ENCODE assay signal across 12 mouse cellular contexts in genomic region chr10:80934136-80934985, GRCm38 (mm10). TPM values are rescaled to one million over a fixed set of nuclear protein-coding genes. Genes with fewer than 3 reads are reported as not detected.
A peak's percentile ranks its signal among the peaks of the same experiment; 100 is the strongest.
DNase-seq lines count a peak whose midpoint lies in the region; ATAC-seq and TF ChIP-seq lines count a peak whose summit lies in the region.
"Had no signal": no experiment of that assay in that cellular context is flagged by ENCODE, and none has a peak within 500 bp of the region (broad histone marks: within the 10 kb centered on the region; RNA-seq: fewer than 3 reads in every experiment).

No protein-coding gene starts in this region.

- H3K27me3 ChIP-seq in forebrain, embryonic 10.5 days (ENCODE audit: poor library complexity, severe bottlenecking) = peaks cover 95% of the 10 kb centered on the region
- H3K27me3 ChIP-seq in forebrain, postnatal 0 days (ENCODE audit: insufficient read depth, low read length) = peaks cover 48% of the 10 kb centered on the region
- H3K27me3 ChIP-seq in hindbrain, embryonic 13.5 days = peaks cover 91% of the 10 kb centered on the region
- peaks cover 11% of the 10 kb centered on the region; the same call in 1 of the 2 replicates for H3K27me3 ChIP-seq in hindbrain, postnatal 0 days (ENCODE audit: insufficient read depth, low read length)
- H3K27me3 ChIP-seq in limb, embryonic 12.5 days = peaks cover 66% of the 10 kb centered on the region

- no peak overlapping the region for H3K4me2 ChIP-seq in forebrain, postnatal 0 days (ENCODE audit: low read depth)
- H3K4me2 ChIP-seq in hindbrain, embryonic 13.5 days = peak overlapping the region; percentile 42; the same call in 1 of the 2 replicates
- H3K4me2 ChIP-seq in hindbrain, postnatal 0 days (ENCODE audit: low read depth, low read length) = no peak overlapping the region
- H3K4me2 ChIP-seq in limb, embryonic 12.5 days = peak overlapping the region; percentile 90; the same call in 1 of the 2 replicates

- H3K27ac ChIP-seq in forebrain, embryonic 10.5 days = no peak overlapping the region
- H3K27ac ChIP-seq in forebrain, postnatal 0 days (ENCODE audit: low read depth, low read length) = no peak overlapping the region
- no peak overlapping the region for H3K27ac ChIP-seq in hindbrain, embryonic 13.5 days
- no peak overlapping the region for H3K27ac ChIP-seq in hindbrain, postnatal 0 days
- no peak overlapping the region for H3K27ac ChIP-seq in limb, embryonic 12.5 days
- H3K27ac ChIP-seq: kidney, postnatal 0 days; liver, embryonic 14.5 days had no signal

- H3K4me1 ChIP-seq in forebrain, embryonic 10.5 days = peaks cover 95% of the 10 kb centered on the region
- peaks cover 12% of the 10 kb centered on the region for H3K4me1 ChIP-seq in forebrain, postnatal 0 days (ENCODE audit: insufficient read depth)
- peaks cover 95% of the 10 kb centered on the region for H3K4me1 ChIP-seq in hindbrain, embryonic 13.5 days (replicated peaks)
- peaks cover 31% of the 10 kb centered on the region for H3K4me1 ChIP-seq in hindbrain, postnatal 0 days (ENCODE audit: insufficient read depth, low read length)
- H3K4me1 ChIP-seq in limb, embryonic 12.5 days (replicated peaks) = peaks cover 87% of the 10 kb centered on the region

- 36% methylated on average over 14 of the region's 14 CpGs for WGBS in forebrain, embryonic 10.5 days
- WGBS in forebrain, postnatal 0 days = 33% methylated on average over 14 of the region's 14 CpGs
- 31% methylated on average over 14 of the region's 14 CpGs for WGBS in hindbrain, embryonic 13.5 days
- WGBS in hindbrain, postnatal 0 days = 41% methylated on average over 14 of the region's 14 CpGs
- 43% methylated on average over 14 of the region's 14 CpGs for WGBS in limb, embryonic 12.5 days

- no peaks in the 10 kb centered on the region for H3K9me3 ChIP-seq in forebrain, embryonic 10.5 days
- H3K9me3 ChIP-seq in forebrain, postnatal 0 days (ENCODE audit: low read length) = no peaks in the 10 kb centered on the region
- H3K9me3 ChIP-seq in hindbrain, embryonic 13.5 days = no peaks in the 10 kb centered on the region
- no peaks in the 10 kb centered on the region for H3K9me3 ChIP-seq in hindbrain, postnatal 0 days (ENCODE audit: low read length)
- no peaks in the 10 kb centered on the region for H3K9me3 ChIP-seq in limb, embryonic 12.5 days
- H3K9me3 ChIP-seq: midbrain, embryonic 12.5 days had no signal

- no peak for DNase-seq in forebrain, embryonic 10.5 days (ENCODE audit: extremely low spot score, low spot score)
- no peak for DNase-seq in forebrain, postnatal 0 days
- no peak for DNase-seq in hindbrain, postnatal 0 days (ENCODE audit: low spot score)
- peak; percentile 52 for DNase-seq in A20 (ENCODE audit: low read depth, low spot score)
- DNase-seq in adrenal gland, adult 8-10 months = no peak

- no peak for TF ChIP-seq CTCF in forebrain, postnatal 0 days (IDR thresholded peaks at IDR 0.05; ENCODE audit: low read depth)
- no peak for TF ChIP-seq CTCF in hindbrain, postnatal 0 days (IDR thresholded peaks at IDR 0.05; ENCODE audit: low read depth)

- peak overlapping the region; percentile 57; the same call in 1 of the 2 replicates for H3K4me3 ChIP-seq in forebrain, embryonic 10.5 days
- no peak overlapping the region for H3K4me3 ChIP-seq in forebrain, postnatal 0 days (ENCODE audit: low read depth, low read length)
- no peak overlapping the region for H3K4me3 ChIP-seq in hindbrain, embryonic 13.5 days
- no peak overlapping the region for H3K4me3 ChIP-seq in hindbrain, postnatal 0 days (ENCODE audit: low read length)
- no peak overlapping the region for H3K4me3 ChIP-seq in limb, embryonic 12.5 days (replicated peaks)

- H3K9ac ChIP-seq in forebrain, postnatal 0 days = no peak overlapping the region
- no peak overlapping the region for H3K9ac ChIP-seq in hindbrain, embryonic 13.5 days
- H3K9ac ChIP-seq in hindbrain, postnatal 0 days (replicated peaks; ENCODE audit: low read length) = no peak overlapping the region
- no peak overlapping the region for H3K9ac ChIP-seq in limb, embryonic 12.5 days (replicated peaks)
- H3K9ac ChIP-seq: liver, embryonic 14.5 days; midbrain, embryonic 12.5 days had no signal

- ATAC-seq in forebrain, postnatal 0 days = no peak
- ATAC-seq in hindbrain, embryonic 13.5 days (ENCODE audit: low FRiP score) = no peak
- ATAC-seq in hindbrain, postnatal 0 days = no peak
- no peak for ATAC-seq in limb, embryonic 12.5 days (ENCODE audit: insufficient number of reproducible peaks, insufficient read depth, low FRiP score, low TSS enrichment, low read depth)
- no peak for ATAC-seq in CD4-positive, CD25-positive, alpha-beta regulatory T cell, adult 4 months
- ATAC-seq: forebrain, embryonic 14.5 days had no signal

- no peaks in the 10 kb centered on the region for H3K36me3 ChIP-seq in forebrain, embryonic 10.5 days (replicated peaks)
- no peaks in the 10 kb centered on the region for H3K36me3 ChIP-seq in forebrain, postnatal 0 days (ENCODE audit: insufficient read depth)
- no peaks in the 10 kb centered on the region for H3K36me3 ChIP-seq in hindbrain, embryonic 13.5 days
- no peaks in the 10 kb centered on the region for H3K36me3 ChIP-seq in hindbrain, postnatal 0 days (ENCODE audit: insufficient read depth, low read length)
- H3K36me3 ChIP-seq in limb, embryonic 12.5 days = no peaks in the 10 kb centered on the region
- H3K36me3 ChIP-seq: midbrain, embryonic 12.5 days had no signal

RNA-seq across cellular contexts. Expression of gene Gadd45b, which starts 4.5 kb away (rescaled TPM):
- polyA plus RNA-seq in forebrain, embryonic 10.5 days (2016; fragmentation: Nextera tagmentation; extraction: Ambion mirVana) = 5.9 and 6.3 TPM in 2 replicates
- total RNA-seq in forebrain, postnatal 0 days (2014; rRNA removed) = 5.0 and 5.8 TPM in 2 replicates
- polyA plus RNA-seq in forebrain, postnatal 0 days (2015; fragmentation: Nextera tagmentation; extraction: Ambion mirVana) = 6.5 and 7.7 TPM in 2 replicates
- 8.0 and 8.1 TPM in 2 replicates for polyA plus RNA-seq in hindbrain, embryonic 13.5 days (2015; fragmentation: Nextera tagmentation; extraction: Ambion mirVana)
- 4.4 and 8.2 TPM in 2 replicates for total RNA-seq in hindbrain, postnatal 0 days (2014; rRNA removed)
- polyA plus RNA-seq in hindbrain, postnatal 0 days (2015; fragmentation: Nextera tagmentation; extraction: Ambion mirVana) = 7.5 and 8.6 TPM in 2 replicates
- polyA plus RNA-seq in limb, embryonic 12.5 days (2016; fragmentation: Nextera tagmentation; extraction: Ambion mirVana) = 19.4 and 20.6 TPM in 2 replicates
- 10 to 100 TPM; 25.3 to 38.9 TPM for polyA plus RNA-seq in CD4-positive, CD25-positive, alpha-beta regulatory T cell, adult 4 months (2017; shearing (Covaris generic))
- 100 to 1,000 TPM in 1 of 4 experiments, 10 to 100 TPM in 3; 17.5 to 112 (median 73.6) TPM for total RNA-seq in adrenal gland, adult 8-10 months (2022)

RNA-seq across cellular contexts. Expression of gene Lmnb2, which starts 16.3 kb away (rescaled TPM):
- polyA plus RNA-seq in forebrain, embryonic 10.5 days (2016; fragmentation: Nextera tagmentation; extraction: Ambion mirVana) = 85.6 and 89.5 TPM in 2 replicates
- total RNA-seq in forebrain, postnatal 0 days (2014; rRNA removed) = 46.1 and 46.5 TPM in 2 replicates
- 22.1 and 24.5 TPM in 2 replicates for polyA plus RNA-seq in forebrain, postnatal 0 days (2015; fragmentation: Nextera tagmentation; extraction: Ambion mirVana)
- 41.5 and 43.9 TPM in 2 replicates for polyA plus RNA-seq in hindbrain, embryonic 13.5 days (2015; fragmentation: Nextera tagmentation; extraction: Ambion mirVana)
- 42.3 and 43.2 TPM in 2 replicates for total RNA-seq in hindbrain, postnatal 0 days (2014; rRNA removed)
- polyA plus RNA-seq in hindbrain, postnatal 0 days (2015; fragmentation: Nextera tagmentation; extraction: Ambion mirVana) = 24.8 and 25.6 TPM in 2 replicates
- polyA plus RNA-seq in limb, embryonic 12.5 days (2016; fragmentation: Nextera tagmentation; extraction: Ambion mirVana) = 74.8 and 75.2 TPM in 2 replicates
- 1 to 10 TPM; 3.3 to 4.7 TPM for polyA plus RNA-seq in CD4-positive, CD25-positive, alpha-beta regulatory T cell, adult 4 months (2017; shearing (Covaris generic))
- total RNA-seq in adrenal gland, adult 8-10 months (2022) = 10 to 100 TPM; 10.0 to 17.2 (median 15.2) TPM

RNA-seq across cellular contexts. Expression of gene Timm13, which starts 33.6 kb away (rescaled TPM):
- 395 and 401 TPM in 2 replicates for polyA plus RNA-seq in forebrain, embryonic 10.5 days (2016; fragmentation: Nextera tagmentation; extraction: Ambion mirVana)
- 214 and 233 TPM in 2 replicates for total RNA-seq in forebrain, postnatal 0 days (2014; rRNA removed)
- polyA plus RNA-seq in forebrain, postnatal 0 days (2015; fragmentation: Nextera tagmentation; extraction: Ambion mirVana) = 381 and 448 TPM in 2 replicates
- 333 and 336 TPM in 2 replicates for polyA plus RNA-seq in hindbrain, embryonic 13.5 days (2015; fragmentation: Nextera tagmentation; extraction: Ambion mirVana)
- 150 and 155 TPM in 2 replicates for total RNA-seq in hindbrain, postnatal 0 days (2014; rRNA removed)
- 366 and 369 TPM in 2 replicates for polyA plus RNA-seq in hindbrain, postnatal 0 days (2015; fragmentation: Nextera tagmentation; extraction: Ambion mirVana)
- 318 and 327 TPM in 2 replicates for polyA plus RNA-seq in limb, embryonic 12.5 days (2016; fragmentation: Nextera tagmentation; extraction: Ambion mirVana)
- polyA plus RNA-seq in CD4-positive, CD25-positive, alpha-beta regulatory T cell, adult 4 months (2017; shearing (Covaris generic)) = 100 to 1,000 TPM; 212 to 257 TPM
- 100 to 1,000 TPM; 154 to 235 (median 185) TPM for total RNA-seq in adrenal gland, adult 8-10 months (2022)

Comparison
In these comparisons a context has a peak if more than half of its experiments do, and no peak if none do; other contexts are left out.
1. H3K4me2 ChIP-seq: peak in hindbrain, embryonic 13.5 days (single experiment) and limb, embryonic 12.5 days (single experiment); none in forebrain, postnatal 0 days (single experiment) and hindbrain, postnatal 0 days (single experiment).